Mouse (Mus musculus) G1E-ER4 (cell line): ENCODE measurements around the gene Msrb2. TPM values are rescaled to one million over a fixed set of nuclear protein-coding genes. Genes with fewer than 3 reads are reported as not detected.

Source experiments
- GATA1 ChIP-seq: IDR thresholded peaks from one replicate; pipeline ENCODE4 v1.8.0; 2012; ENCODE audit warnings: low read length, inconsistent platforms
- polyA plus RNA-seq: library from polyadenylated mRNA; stranded (reverse); fragments of >175 nt; gene quantifications from 2 replicates; pipeline ENCODE4 v1.2.3, GENCODE M21; 2012

Msrb2 gene
- polyA plus RNA-seq, 1 experiment = not detected

DNA sequence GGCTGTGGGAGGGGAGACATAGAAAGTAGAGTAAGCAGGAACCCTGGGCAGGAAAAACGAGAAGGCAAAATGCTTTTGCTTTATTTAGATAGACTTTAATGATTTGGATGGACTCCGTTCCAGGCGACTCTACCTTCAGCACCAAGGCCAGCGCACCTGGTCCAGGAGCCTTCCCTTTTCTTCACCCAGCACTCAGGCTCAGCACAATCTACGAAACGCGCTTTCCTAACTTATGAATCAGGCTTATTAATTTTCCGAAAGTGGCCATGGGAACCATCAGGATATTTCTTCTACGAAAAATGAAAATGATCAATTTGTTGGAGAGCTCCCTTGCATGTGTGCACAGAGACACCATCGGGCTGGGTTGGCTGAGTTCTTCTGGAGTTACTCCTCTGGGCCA, 57.8 kb downstream of the Msrb2 start:
- TF ChIP-seq GATA1 = no peak

DNA sequence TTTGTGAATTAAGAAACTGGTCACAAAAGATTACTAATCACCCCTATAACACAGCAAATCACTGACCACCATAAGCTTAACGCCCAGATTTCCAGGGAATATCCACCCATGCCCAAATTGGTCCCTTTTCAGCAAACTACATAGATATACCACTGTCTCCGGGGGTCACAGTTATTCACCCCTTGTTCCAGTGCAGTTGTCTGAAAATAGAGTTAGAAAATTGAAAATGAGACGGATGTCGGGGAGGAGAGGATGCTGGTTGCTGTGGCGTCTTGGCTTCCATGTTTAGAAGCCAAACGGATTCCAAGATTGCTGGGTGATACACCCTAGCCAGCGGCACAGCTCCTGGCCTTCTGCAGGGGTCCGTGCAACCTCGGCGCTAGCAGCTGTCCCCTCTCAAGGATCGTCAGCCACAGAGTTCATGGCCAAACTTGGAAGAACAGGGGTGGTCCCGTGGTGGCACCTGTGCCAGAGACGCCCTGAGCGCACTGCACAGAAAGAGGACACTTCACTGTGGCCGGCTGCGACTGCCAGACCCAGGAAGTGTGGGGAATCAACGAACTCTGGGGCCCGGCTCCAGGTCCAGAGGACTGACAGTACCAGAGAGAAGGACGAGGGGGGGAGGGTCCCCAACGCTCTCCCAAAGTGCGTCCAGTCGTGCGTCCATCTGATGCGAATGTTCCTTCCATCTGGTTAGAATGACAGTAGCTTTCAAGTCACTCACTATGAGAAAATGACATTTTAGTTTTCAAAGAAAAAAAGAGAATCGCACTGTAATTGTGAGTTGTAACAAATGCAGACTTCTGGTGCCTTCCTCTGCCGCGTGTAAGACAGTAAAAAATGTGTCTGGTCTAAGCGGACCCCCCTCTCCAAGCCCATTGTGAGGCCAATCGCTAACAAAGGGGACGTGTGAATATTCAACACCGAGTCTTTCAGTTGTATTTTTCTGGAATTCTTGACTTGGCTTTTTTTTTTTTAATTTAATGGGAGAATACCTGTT, 58.8 kb downstream of the Msrb2 start:
- no peak for TF ChIP-seq GATA1

GRCm38 (mm10) chr2:19430746-19431145, 59.5 kb downstream of the Msrb2 start:
- TF ChIP-seq GATA1 = no peak

- TF ChIP-seq GATA1 = no peak
These were observed 59.9 kb downstream of the Msrb2 start for GRCm38 (mm10) chr2:19431186-19431585.

GRCm38 (mm10) chr2:19431614-19432323, 60.5 kb downstream of the Msrb2 start:
- TF ChIP-seq GATA1 = no peak

- TF ChIP-seq GATA1 = no peak
These were observed 73.1 kb downstream of the Msrb2 start for GRCm38 (mm10) chr2:19444346-19444745.

Other genes with a start within 250 kb of the Msrb2 start
- not detected in 2 replicates for gene Armc3, start 172.1 kb upstream of the Msrb2 start, polyA plus RNA-seq
- not detected in 2 replicates for gene Ptf1a, start 74.2 kb downstream of the Msrb2 start, polyA plus RNA-seq
- not detected in 2 replicates for gene 4921504E06Rik, start 182.5 kb downstream of the Msrb2 start, polyA plus RNA-seq